Mouse (Mus musculus): ENCODE measurements around the gene Zmym4. TPM values are rescaled to one million over a fixed set of nuclear protein-coding genes. Genes with fewer than 3 reads are reported as not detected.

Zmym4 gene
- polyA plus RNA-seq, 1 experiment from 2014 or later, result 4.0 TPM

GRCm38 (mm10) chr4:126850019-126850777, 117.7 kb downstream of the Zmym4 start:
- H3K36me3 ChIP-seq, result peaks cover 29% of the 10 kb centered on the region

GRCm38 (mm10) chr4:126846971-126847370, 121.0 kb downstream of the Zmym4 start:
- peaks cover 5% of the 10 kb centered on the region; the same call in 1 of the 2 replicates for H3K4me1 ChIP-seq (replicated peaks)
- H3K4me3 ChIP-seq (replicated peaks), result no peak overlapping the region
- H3K4me2 ChIP-seq, result no peak overlapping the region
- no peaks in the 10 kb centered on the region for H3K27me3 ChIP-seq
- no peak overlapping the region for H3K27ac ChIP-seq
- H3K9me3 ChIP-seq (replicated peaks), result no peaks in the 10 kb centered on the region
- H3K9ac ChIP-seq, result no peak overlapping the region
- no peak for ATAC-seq (ENCODE audit: low read depth)
- 59% methylated on average over 7 of the region's 7 CpGs for WGBS (ENCODE audit: insufficient replicate concordance)
- no peak for DNase-seq
- peaks cover 30% of the 10 kb centered on the region for H3K36me3 ChIP-seq

More at GRCm38 (mm10) chr4:126850019-126850777, 117.7 kb downstream of the Zmym4 start:
- Histone ChIP-seq H3K9ac (no peak overlapping the region), H3K4me2 (no peak overlapping the region), H3K27ac (no peak overlapping the region), H3K4me1 (replicated peaks) (peaks cover 5% of the 10 kb centered on the region; the same call in 1 of the 2 replicates), H3K4me3 (replicated peaks) (no peak overlapping the region), H3K9me3 (replicated peaks) (no peaks in the 10 kb centered on the region), H3K27me3 (no peaks in the 10 kb centered on the region)
- ATAC-seq (ENCODE audit: low read depth) (no peak), DNase-seq (no peak)
- WGBS (ENCODE audit: insufficient replicate concordance), result 76% methylated on average over 7 of the region's 7 CpGs

GRCm38 (mm10) chr4:126845664-126846063, 122.3 kb downstream of the Zmym4 start:
- Histone ChIP-seq H3K4me3 (replicated peaks) (no peak overlapping the region), H3K9me3 (replicated peaks) (no peaks in the 10 kb centered on the region), H3K9ac (no peak overlapping the region), H3K36me3 (peaks cover 36% of the 10 kb centered on the region), H3K27me3 (no peaks in the 10 kb centered on the region), H3K27ac (no peak overlapping the region), H3K4me1 (replicated peaks) (peaks cover 4% of the 10 kb centered on the region; the same call in 1 of the 2 replicates), H3K4me2 (no peak overlapping the region)
- ATAC-seq (ENCODE audit: low read depth) (no peak), DNase-seq (no peak)
- 71% methylated on average over 4 of the region's 4 CpGs for WGBS (ENCODE audit: insufficient replicate concordance)

GRCm38 (mm10) chr4:126842911-126843310, 125.0 kb downstream of the Zmym4 start:
- Histone ChIP-seq H3K27me3 (no peaks in the 10 kb centered on the region), H3K36me3 (peaks cover 33% of the 10 kb centered on the region), H3K9me3 (replicated peaks) (no peaks in the 10 kb centered on the region), H3K4me1 (replicated peaks) (no peaks in the 10 kb centered on the region), H3K9ac (no peak overlapping the region), H3K4me3 (replicated peaks) (no peak overlapping the region), H3K4me2 (no peak overlapping the region), H3K27ac (no peak overlapping the region)
- DNase-seq (no peak), ATAC-seq (ENCODE audit: low read depth) (no peak)
- 66% methylated on average over 3 of the region's 3 CpGs for WGBS (ENCODE audit: insufficient replicate concordance)

- no peak overlapping the region for H3K4me2 ChIP-seq
- H3K36me3 ChIP-seq, result peaks cover 29% of the 10 kb centered on the region
- no peak for DNase-seq
- 83% methylated on average over 15 of the region's 15 CpGs for WGBS (ENCODE audit: insufficient replicate concordance)
- no peaks in the 10 kb centered on the region for H3K9me3 ChIP-seq (replicated peaks)
- H3K9ac ChIP-seq, result no peak overlapping the region
- H3K4me1 ChIP-seq (replicated peaks), result no peaks in the 10 kb centered on the region
- no peaks in the 10 kb centered on the region for H3K27me3 ChIP-seq
- ATAC-seq (ENCODE audit: low read depth), result no peak
- no peak overlapping the region for H3K4me3 ChIP-seq (replicated peaks)
- H3K27ac ChIP-seq, result no peak overlapping the region
Measured at GRCm38 (mm10) chr4:126840996-126841560, 126.9 kb downstream of the Zmym4 start.

GRCm38 (mm10) chr4:126839873-126840272, 128.1 kb downstream of the Zmym4 start:
- no peaks in the 10 kb centered on the region for H3K9me3 ChIP-seq (replicated peaks)
- no peaks in the 10 kb centered on the region for H3K27me3 ChIP-seq
- H3K36me3 ChIP-seq, result peaks cover 34% of the 10 kb centered on the region
- no peak overlapping the region for H3K27ac ChIP-seq
- ATAC-seq (ENCODE audit: low read depth), result peak; percentile 36; the same call in 1 of the 2 replicates
- H3K4me1 ChIP-seq (replicated peaks), result no peaks in the 10 kb centered on the region
- no peak overlapping the region for H3K9ac ChIP-seq
- H3K4me2 ChIP-seq, result no peak overlapping the region
- peak; percentile 60 for DNase-seq
- no peak overlapping the region for H3K4me3 ChIP-seq (replicated peaks)
- 20% methylated on average over 7 of the region's 7 CpGs for WGBS (ENCODE audit: insufficient replicate concordance)

- Histone ChIP-seq H3K27me3 (no peaks in the 10 kb centered on the region), H3K4me1 (replicated peaks) (no peaks in the 10 kb centered on the region), H3K27ac (no peak overlapping the region), H3K9ac (no peak overlapping the region), H3K9me3 (replicated peaks) (no peaks in the 10 kb centered on the region), H3K36me3 (peaks cover 42% of the 10 kb centered on the region), H3K4me3 (replicated peaks) (no peak overlapping the region), H3K4me2 (no peak overlapping the region)
- ATAC-seq (ENCODE audit: low read depth), result no peak
- no peak for DNase-seq
- 80% methylated on average over 7 of the region's 7 CpGs for WGBS (ENCODE audit: insufficient replicate concordance)
Measured at GRCm38 (mm10) chr4:126838799-126839198, 129.1 kb downstream of the Zmym4 start.

GRCm38 (mm10) chr4:126831122-126831521, 136.8 kb downstream of the Zmym4 start:
- no peak for ATAC-seq (ENCODE audit: low read depth)
- no peak overlapping the region for H3K27ac ChIP-seq
- no peaks in the 10 kb centered on the region for H3K4me1 ChIP-seq (replicated peaks)
- H3K36me3 ChIP-seq, result peaks cover 27% of the 10 kb centered on the region
- no peaks in the 10 kb centered on the region for H3K9me3 ChIP-seq (replicated peaks)
- no peak overlapping the region for H3K9ac ChIP-seq
- 90% methylated on average over 5 of the region's 5 CpGs for WGBS (ENCODE audit: insufficient replicate concordance)
- no peak for DNase-seq
- no peak overlapping the region for H3K4me2 ChIP-seq
- H3K4me3 ChIP-seq (replicated peaks), result no peak overlapping the region
- no peaks in the 10 kb centered on the region for H3K27me3 ChIP-seq

- H3K9me3 ChIP-seq (replicated peaks), result no peaks in the 10 kb centered on the region
Measured at GRCm38 (mm10) chr4:126823917-126824316, 144.0 kb downstream of the Zmym4 start.

GRCm38 (mm10) chr4:126822891-126823882, 144.7 kb downstream of the Zmym4 start:
- H3K27me3 ChIP-seq, result no peaks in the 10 kb centered on the region
- ATAC-seq (ENCODE audit: low read depth), result no peak
- no peaks in the 10 kb centered on the region for H3K9me3 ChIP-seq (replicated peaks)
- no peak for DNase-seq
- WGBS (ENCODE audit: insufficient replicate concordance), result 70% methylated on average over 9 of the region's 9 CpGs
- no peak overlapping the region for H3K27ac ChIP-seq
- H3K4me3 ChIP-seq (replicated peaks), result no peak overlapping the region
- H3K36me3 ChIP-seq, result peaks cover 10% of the 10 kb centered on the region
- no peak overlapping the region for H3K4me2 ChIP-seq
- H3K9ac ChIP-seq, result no peak overlapping the region
- no peaks in the 10 kb centered on the region for H3K4me1 ChIP-seq (replicated peaks)

More at GRCm38 (mm10) chr4:126823917-126824316, 144.0 kb downstream of the Zmym4 start:
- Histone ChIP-seq H3K9ac (no peak overlapping the region), H3K36me3 (peaks cover 7% of the 10 kb centered on the region; the same call in 1 of the 2 replicates), H3K4me3 (replicated peaks) (no peak overlapping the region), H3K4me2 (no peak overlapping the region), H3K27ac (no peak overlapping the region), H3K27me3 (no peaks in the 10 kb centered on the region), H3K4me1 (replicated peaks) (no peaks in the 10 kb centered on the region)
- WGBS (ENCODE audit: insufficient replicate concordance), result 79% methylated on average over 5 of the region's 5 CpGs
- DNase-seq, result no peak
- ATAC-seq (ENCODE audit: low read depth), result no peak

- WGBS (ENCODE audit: insufficient replicate concordance), result 57% methylated on average over 5 of the region's 5 CpGs
- H3K27me3 ChIP-seq, result no peaks in the 10 kb centered on the region
- H3K4me2 ChIP-seq, result no peak overlapping the region
Measured at GRCm38 (mm10) chr4:126814854-126815253, 153.1 kb downstream of the Zmym4 start.

More at GRCm38 (mm10) chr4:126814854-126815253, 153.1 kb downstream of the Zmym4 start:
- H3K9me3 ChIP-seq (replicated peaks), result no peaks in the 10 kb centered on the region
- no peak for DNase-seq
- H3K36me3 ChIP-seq, result peaks cover 13% of the 10 kb centered on the region
- no peak overlapping the region for H3K9ac ChIP-seq
- H3K4me1 ChIP-seq (replicated peaks), result peaks cover 6% of the 10 kb centered on the region
- H3K27ac ChIP-seq, result no peak overlapping the region
- no peak overlapping the region for H3K4me3 ChIP-seq (replicated peaks)
- no peak for ATAC-seq (ENCODE audit: low read depth)
